ENCODE assay signal across 17 mouse cellular contexts in genomic region chr4:141024052-141024451, GRCm38 (mm10). TPM values are rescaled to one million over a fixed set of nuclear protein-coding genes. Genes with fewer than 3 reads are reported as not detected.
A peak's percentile ranks its signal among the peaks of the same experiment; 100 is the strongest.
DNase-seq lines count a peak whose midpoint lies in the region; ATAC-seq and TF ChIP-seq lines count a peak whose summit lies in the region.
"Had no signal": no experiment of that assay in that cellular context is flagged by ENCODE, and none has a peak within 500 bp of the region (broad histone marks: within the 10 kb centered on the region; RNA-seq: fewer than 3 reads in every experiment).

No protein-coding gene starts in this region.

- no peaks in the 10 kb centered on the region for H3K27me3 ChIP-seq in intestine, embryonic 15.5 days (replicated peaks)
- H3K27me3 ChIP-seq in intestine, postnatal 0 days (replicated peaks; ENCODE audit: control insufficient read depth, insufficient read depth, low read length): no peaks in the 10 kb centered on the region
- no peaks in the 10 kb centered on the region for H3K27me3 ChIP-seq in testis, adult 2 months (ENCODE audit: control insufficient read depth, insufficient read depth, low read length)
- H3K27me3 ChIP-seq: liver, embryonic 13.5 days had no signal

- peak overlapping the region; percentile 15; the same call in 1 of the 2 replicates for H3K9ac ChIP-seq in intestine, embryonic 15.5 days
- H3K9ac ChIP-seq in intestine, postnatal 0 days (ENCODE audit: low read depth, low read length): no peak overlapping the region
- H3K9ac ChIP-seq: forebrain, postnatal 0 days; liver, embryonic 13.5 days had no signal

- TF ChIP-seq CTCF in intestine, postnatal 0 days (IDR thresholded peaks at IDR 0.05; ENCODE audit: low read depth): no peak
- no peak for TF ChIP-seq CTCF in testis, adult 2 months (IDR thresholded peaks at IDR 0.05; ENCODE audit: control insufficient read depth, insufficient read depth, insufficient replicate concordance, low read depth, low read length)

- no peak overlapping the region for H3K27ac ChIP-seq in intestine, embryonic 15.5 days
- H3K27ac ChIP-seq in intestine, postnatal 0 days (ENCODE audit: low read depth, low read length): no peak overlapping the region; the same call in 1 of the 2 replicates
- H3K27ac ChIP-seq in testis, adult 2 months (ENCODE audit: control insufficient read depth, insufficient read depth, low read depth, low read length): 0 out of 2 replicates have a peak overlapping the region, but pooled peaks have one; percentile 19
- H3K27ac ChIP-seq: heart, embryonic 10.5 days; liver, embryonic 13.5 days had no signal

- H3K36me3 ChIP-seq in intestine, embryonic 15.5 days: no peaks in the 10 kb centered on the region
- peaks cover 8% of the 10 kb centered on the region; the same call in 1 of the 2 replicates for H3K36me3 ChIP-seq in intestine, postnatal 0 days (ENCODE audit: control insufficient read depth, insufficient read depth)
- no peaks in the 10 kb centered on the region for H3K36me3 ChIP-seq in testis, adult 2 months (ENCODE audit: control insufficient read depth, insufficient read depth, low read length)
- H3K36me3 ChIP-seq: liver, embryonic 13.5 days had no signal

- peaks cover 35% of the 10 kb centered on the region for H3K4me1 ChIP-seq in intestine, embryonic 15.5 days (replicated peaks)
- no peaks in the 10 kb centered on the region for H3K4me1 ChIP-seq in intestine, postnatal 0 days (replicated peaks; ENCODE audit: control insufficient read depth, insufficient read depth, low read length)
- peaks cover 2% of the 10 kb centered on the region; the same call in 1 of the 2 replicates for H3K4me1 ChIP-seq in testis, adult 2 months (ENCODE audit: control insufficient read depth, insufficient read depth, low read length)

- DNase-seq in testis, postnatal 10 days (ENCODE audit: low spot score): no peak
- DNase-seq in lung, postnatal 36 days: peak; percentile 60
- no peak for DNase-seq in adrenal gland, postnatal 25 days
- no peak for DNase-seq in neural tube, embryonic 10.5 days (ENCODE audit: extremely low spot score, low spot score)
- DNase-seq: cerebellum, adult 18-20 months; forebrain, postnatal 0 days; gastrocnemius, postnatal 10 days; kidney, postnatal 25 days; liver, embryonic 13.5 days; thymus, postnatal 4 days had no signal

- TF ChIP-seq POLR2A in testis, adult 2 months (IDR thresholded peaks at IDR 0.05; ENCODE audit: control insufficient read depth, low read depth, low read length): no peak

- no peak for ATAC-seq in intestine, embryonic 15.5 days
- no peak for ATAC-seq in intestine, postnatal 0 days
- ATAC-seq: forebrain, postnatal 0 days; midbrain, embryonic 16.5 days had no signal

- WGBS in intestine, embryonic 15.5 days: 50% methylated on average over 9 of the region's 9 CpGs
- 42% methylated on average over 9 of the region's 9 CpGs for WGBS in intestine, postnatal 0 days

- no peak overlapping the region for H3K4me2 ChIP-seq in intestine, embryonic 15.5 days (replicated peaks)
- no peak overlapping the region for H3K4me2 ChIP-seq in intestine, postnatal 0 days (replicated peaks; ENCODE audit: low read depth)
- H3K4me2 ChIP-seq: liver, embryonic 13.5 days had no signal

- H3K9me3 ChIP-seq in intestine, embryonic 15.5 days: no peaks in the 10 kb centered on the region
- H3K9me3 ChIP-seq in intestine, postnatal 0 days (ENCODE audit: control insufficient read depth): no peaks in the 10 kb centered on the region
- H3K9me3 ChIP-seq: heart, embryonic 10.5 days; hindbrain, embryonic 10.5 days; liver, embryonic 13.5 days had no signal

- no peak overlapping the region for H3K4me3 ChIP-seq in intestine, embryonic 15.5 days (replicated peaks)
- H3K4me3 ChIP-seq in intestine, postnatal 0 days (ENCODE audit: low read depth, low read length): no peak overlapping the region
- no peak overlapping the region for H3K4me3 ChIP-seq in testis, adult 2 months (ENCODE audit: control insufficient read depth, low read depth, low read length)
- H3K4me3 ChIP-seq: heart, embryonic 10.5 days; hindbrain, embryonic 10.5 days; liver, embryonic 13.5 days had no signal

RNA-seq across cellular contexts. Expression of gene Mfap2, which starts 13.8 kb away (rescaled TPM):
- polyA plus RNA-seq in intestine, embryonic 15.5 days (2015; fragmentation: Nextera tagmentation; extraction: Ambion mirVana): 329 and 347 TPM in 2 replicates
- 117 and 138 TPM in 2 replicates for polyA plus RNA-seq in intestine, postnatal 0 days (2015; fragmentation: Nextera tagmentation; extraction: Ambion mirVana)
- 2.3 and 4.7 TPM in 2 replicates for polyA plus RNA-seq in testis, adult 2 months (2012; rRNA removed)
- 10.7 and 11.1 TPM in 2 replicates for total RNA-seq in adrenal gland, postnatal 25 days (2021)
- total RNA-seq: megakaryocyte, adult 5-6 weeks had no signal

RNA-seq across cellular contexts. Expression of gene Crocc, which starts 36.3 kb away (rescaled TPM):
- polyA plus RNA-seq in intestine, embryonic 15.5 days (2015; fragmentation: Nextera tagmentation; extraction: Ambion mirVana): 4.0 and 4.7 TPM in 2 replicates
- polyA plus RNA-seq in intestine, postnatal 0 days (2015; fragmentation: Nextera tagmentation; extraction: Ambion mirVana): 1.3 and 1.5 TPM in 2 replicates
- polyA plus RNA-seq in testis, adult 2 months (2012; rRNA removed): 12.5 and 15.8 TPM in 2 replicates
- 10.2 and 16.1 TPM in 2 replicates for total RNA-seq in adrenal gland, postnatal 25 days (2021)

RNA-seq across cellular contexts. Expression of gene Atp13a2, which starts 37.4 kb away (rescaled TPM):
- 29.8 and 35.7 TPM in 2 replicates for polyA plus RNA-seq in intestine, embryonic 15.5 days (2015; fragmentation: Nextera tagmentation; extraction: Ambion mirVana)
- 10.9 and 11.7 TPM in 2 replicates for polyA plus RNA-seq in intestine, postnatal 0 days (2015; fragmentation: Nextera tagmentation; extraction: Ambion mirVana)
- polyA plus RNA-seq in testis, adult 2 months (2012; rRNA removed): 40.8 and 41.6 TPM in 2 replicates
- 35.9 and 53.3 TPM in 2 replicates for total RNA-seq in adrenal gland, postnatal 25 days (2021)

RNA-seq across cellular contexts. Expression of gene Necap2, which starts 54.1 kb away (rescaled TPM):
- 66.6 and 70.2 TPM in 2 replicates for polyA plus RNA-seq in intestine, embryonic 15.5 days (2015; fragmentation: Nextera tagmentation; extraction: Ambion mirVana)
- polyA plus RNA-seq in intestine, postnatal 0 days (2015; fragmentation: Nextera tagmentation; extraction: Ambion mirVana): 103 TPM in 2 replicates
- 27.3 and 30.1 TPM in 2 replicates for polyA plus RNA-seq in testis, adult 2 months (2012; rRNA removed)
- 56.2 and 67.2 TPM in 2 replicates for total RNA-seq in adrenal gland, postnatal 25 days (2021)

Comparison
In these comparisons a context has a peak if more than half of its experiments do, and no peak if none do; other contexts are left out.
1. RNA of gene Mfap2, which starts 13.8 kb away (polyA plus RNA-seq): 329 to 347 TPM in intestine, embryonic 15.5 days and 117 to 138 TPM in intestine, postnatal 0 days; 2.3 to 4.7 TPM in testis, adult 2 months; every median in the first group is over 10 times any median in the second.